Mouse (Mus musculus) olfactory bulb, adult 2 months (tissue): ENCODE data around the gene Vav3.

Source experiments
- CTCF ChIP-seq: fragments of 200-500 bp; IDR thresholded peaks from 2 replicates; pipeline ENCODE4 v1.5.1; 2012; ENCODE audit warnings: low read depth, mild to moderate bottlenecking, low read length, moderate library complexity; ENCODE audit not compliant: insufficient read depth
- POLR2A ChIP-seq: fragments of 200-500 bp; IDR thresholded peaks from 2 replicates; pipeline ENCODE4 v1.6.1; 2012; ENCODE audit warnings: mild to moderate bottlenecking, low read depth, low read length, moderate library complexity; ENCODE audit not compliant: insufficient read depth

DNA sequence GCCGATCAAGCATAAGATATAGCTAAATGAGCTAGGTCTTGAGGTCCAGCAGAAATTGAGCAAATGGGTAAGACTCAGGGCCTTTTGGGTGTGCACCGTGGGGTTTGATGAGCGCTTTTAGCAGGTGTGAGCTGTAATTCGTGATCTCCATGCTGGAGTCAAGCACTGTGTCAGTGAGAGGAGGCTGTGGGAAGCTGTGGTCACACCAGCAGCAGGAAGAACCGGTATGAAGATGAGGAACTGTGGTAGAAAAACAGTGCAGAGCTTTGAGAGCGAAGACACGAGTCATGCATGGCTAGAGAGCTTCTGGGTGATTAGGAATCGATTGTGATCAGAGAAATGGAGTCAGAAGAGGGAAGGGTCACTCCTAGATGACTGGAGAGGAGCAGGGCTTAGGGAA lies 98.8 kb downstream of the Vav3 start:
- TF ChIP-seq CTCF (no peak), POLR2A (no peak)
